Mouse (Mus musculus): ENCODE results near the gene Appl1.
"Not testable (repeated sequence)": the region's sequence is repeated elsewhere in the genome, so short reads cannot be mapped to it uniquely, and the experiment has no call there.

The Appl1 gene

GRCm38 (mm10) chr14:26969164-26969563 lies 1.9 kb downstream of the Appl1 start:
- no peak for DNase-seq (ENCODE audit: low spot score)

- DNase-seq (ENCODE audit: low spot score), result no peak
Observed at GRCm38 (mm10) chr14:26960518-26960917, 10.5 kb downstream of the Appl1 start.

GRCm38 (mm10) chr14:26956139-26956538 lies 14.9 kb downstream of the Appl1 start:
- DNase-seq (ENCODE audit: low spot score), result not testable (repeated sequence)

GRCm38 (mm10) chr14:26935558-26935957 lies 35.5 kb downstream of the Appl1 start:
- DNase-seq (ENCODE audit: low spot score), result no peak

- DNase-seq (ENCODE audit: low spot score), result no peak
Observed at GRCm38 (mm10) chr14:26934891-26935290, 36.1 kb downstream of the Appl1 start.

GRCm38 (mm10) chr14:26923702-26924421 lies 47.2 kb downstream of the Appl1 start:
- DNase-seq (ENCODE audit: low spot score), result no peak

- DNase-seq (ENCODE audit: low spot score), result no peak
Observed at GRCm38 (mm10) chr14:26919310-26919709, 51.7 kb downstream of the Appl1 start.

- peak; percentile 79 for DNase-seq (ENCODE audit: low spot score)
Observed at GRCm38 (mm10) chr14:26913681-26914268, 57.3 kb downstream of the Appl1 start.

GRCm38 (mm10) chr14:26911826-26912225 lies 59.2 kb downstream of the Appl1 start:
- no peak for DNase-seq (ENCODE audit: low spot score)

- DNase-seq (ENCODE audit: low spot score), result no peak
Observed at GRCm38 (mm10) chr14:26911201-26911600, 59.8 kb downstream of the Appl1 start.

GRCm38 (mm10) chr14:26910461-26910860 lies 60.6 kb downstream of the Appl1 start:
- DNase-seq (ENCODE audit: low spot score), result not testable (repeated sequence)

GRCm38 (mm10) chr14:26907401-26907800 lies 63.6 kb downstream of the Appl1 start:
- DNase-seq (ENCODE audit: low spot score), result no peak

- DNase-seq (ENCODE audit: low spot score), result no peak
Observed at GRCm38 (mm10) chr14:26900893-26901292, 70.1 kb downstream of the Appl1 start.

GRCm38 (mm10) chr14:26899490-26899889 lies 71.5 kb downstream of the Appl1 start:
- DNase-seq (ENCODE audit: low spot score), result no peak

GRCm38 (mm10) chr14:26894392-26894791 lies 76.6 kb downstream of the Appl1 start, which contains the start of gene Asb14:
Asb14 (plus strand) TSS chr14:26894557.
- DNase-seq (ENCODE audit: low spot score), result no peak

GRCm38 (mm10) chr14:26890777-26891176 lies 80.3 kb downstream of the Appl1 start:
- no peak for DNase-seq (ENCODE audit: low spot score)

GRCm38 (mm10) chr14:26887244-26887643 lies 83.8 kb downstream of the Appl1 start:
- DNase-seq (ENCODE audit: low spot score), result no peak

- no peak for DNase-seq (ENCODE audit: low spot score)
Observed at GRCm38 (mm10) chr14:26881700-26882099, 89.3 kb downstream of the Appl1 start.

- no peak for DNase-seq (ENCODE audit: low spot score)
Observed at GRCm38 (mm10) chr14:26879976-26880375, 91.1 kb downstream of the Appl1 start.

- DNase-seq (ENCODE audit: low spot score), result no peak
Observed at GRCm38 (mm10) chr14:26878756-26879155, 92.3 kb downstream of the Appl1 start.

Data from retina, embryonic 14.5 days (tissue).